Mouse (Mus musculus) embryonic fibroblast, embryonic 13.5 days (primary cell): ENCODE measurements around the gene Olfr1370. TPM values are rescaled to one million over a fixed set of nuclear protein-coding genes. Genes with fewer than 3 reads are reported as not detected.

ENCODE experiments used
- H3K27ac ChIP-seq: 2 replicates; pipeline ENCODE4 v1.5.1; 2012; ENCODE audit warnings: low read length, control low read depth, inconsistent platforms; ENCODE audit not compliant: insufficient read depth
- H3K4me1 ChIP-seq: 2 replicates; pipeline ENCODE4 v1.6.1; 2011; ENCODE audit warnings: low read length; ENCODE audit not compliant: control insufficient read depth, insufficient read depth
- H3K4me3 ChIP-seq: 2 replicates; pipeline ENCODE4 v1.5.1; 2011; ENCODE audit warnings: mild to moderate bottlenecking, control low read depth, low read length; ENCODE audit not compliant: insufficient read depth
- CTCF ChIP-seq: IDR thresholded peaks from 2 replicates; pipeline ENCODE4 v1.5.1; 2011; ENCODE audit warnings: mild to moderate bottlenecking, control low read depth, low read length, moderate library complexity, borderline replicate concordance; ENCODE audit not compliant: insufficient read depth
- POLR2A ChIP-seq: IDR thresholded peaks from 2 replicates; pipeline ENCODE4 v1.6.1; 2011; ENCODE audit warnings: low read depth, mild to moderate bottlenecking, control low read depth, low read length, moderate library complexity
- polyA plus RNA-seq: library from polyadenylated mRNA; stranded (reverse); fragments of >200 nt; gene quantifications from 2 replicates; pipeline ENCODE4 v1.2.4, GENCODE M21; 2011; ENCODE audit warnings: low read depth; ENCODE audit not compliant: missing spikeins, insufficient read length

Olfr1370 gene
- polyA plus RNA-seq, 1 experiment: not detected

- H3K4me3 ChIP-seq: no peak overlapping the region
- TF ChIP-seq CTCF (no peak), POLR2A (no peak)
- no peak overlapping the region for H3K27ac ChIP-seq
- H3K4me1 ChIP-seq: no peaks in the 10 kb centered on the region
These were observed 39.7 kb downstream of the Olfr1370 start for GRCm38 (mm10) chr13:21035011-21035410.

DNA sequence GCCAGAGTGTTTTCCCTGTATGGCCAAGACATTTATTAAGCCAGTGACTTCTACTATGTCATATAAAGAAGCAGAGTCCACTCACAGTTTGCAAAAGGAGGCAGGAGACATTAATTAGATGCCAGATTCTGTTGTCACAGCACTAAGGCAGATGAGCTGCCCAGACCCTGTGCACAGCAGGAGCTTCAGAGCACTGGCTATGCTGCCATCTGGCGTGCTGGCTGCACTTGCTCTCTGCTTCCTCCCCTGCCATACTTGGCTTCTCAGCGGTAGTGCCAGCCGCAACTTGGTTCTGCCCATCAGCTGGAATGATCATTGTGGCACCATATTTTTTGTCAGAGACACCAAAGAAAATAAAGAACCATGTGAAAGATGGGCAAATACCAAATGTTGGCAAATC lies 41.6 kb downstream of the Olfr1370 start:
- H3K4me1 ChIP-seq: no peaks in the 10 kb centered on the region
- no peak overlapping the region for H3K27ac ChIP-seq
- TF ChIP-seq CTCF: no peak
- no peak overlapping the region for H3K4me3 ChIP-seq

- TF ChIP-seq POLR2A: no peak
- TF ChIP-seq CTCF: no peak
- H3K4me3 ChIP-seq: no peak overlapping the region
These were observed 49.9 kb downstream of the Olfr1370 start for GRCm38 (mm10) chr13:21024831-21025230.

More at GRCm38 (mm10) chr13:21024831-21025230, 49.9 kb downstream of the Olfr1370 start:
- Histone ChIP-seq H3K27ac (no peak overlapping the region), H3K4me1 (no peaks in the 10 kb centered on the region)

Other genes starting within 250 kb of the Olfr1370 start
- not detected in 2 replicates for gene Olfr1369-ps1, start 36.5 kb upstream of the Olfr1370 start, polyA plus RNA-seq
- gene Olfr263, start 54.7 kb upstream of the Olfr1370 start, polyA plus RNA-seq: not detected in 2 replicates
- not detected in 2 replicates for gene Olfr1368, start 70.9 kb upstream of the Olfr1370 start, polyA plus RNA-seq
- gene Trim27, start 104.5 kb upstream of the Olfr1370 start, polyA plus RNA-seq: 52.0 and 61.4 TPM in 2 replicates
- gene Gpx5, start 217.8 kb upstream of the Olfr1370 start, polyA plus RNA-seq: not detected in 2 replicates
- gene Gpx6, start 237.2 kb upstream of the Olfr1370 start, polyA plus RNA-seq: not detected in 2 replicates